Mouse (Mus musculus): Measurements from ENCODE around the gene Bpifb2.

The Bpifb2 gene

GRCm38 (mm10) chr2:153929871-153930413, 55.1 kb downstream of the Bpifb2 start:
- in situ Hi-C loops (cut with MboI; ENCODE audit: unreplicated experiment in 2 of 2) = loop anchor here (5.0 to 25.0 kb wide), 4 partner anchors 218 to 443 kb away; partner anchors contain the start of gene 4930404H24Rik (in 1 of the 2)

DNA sequence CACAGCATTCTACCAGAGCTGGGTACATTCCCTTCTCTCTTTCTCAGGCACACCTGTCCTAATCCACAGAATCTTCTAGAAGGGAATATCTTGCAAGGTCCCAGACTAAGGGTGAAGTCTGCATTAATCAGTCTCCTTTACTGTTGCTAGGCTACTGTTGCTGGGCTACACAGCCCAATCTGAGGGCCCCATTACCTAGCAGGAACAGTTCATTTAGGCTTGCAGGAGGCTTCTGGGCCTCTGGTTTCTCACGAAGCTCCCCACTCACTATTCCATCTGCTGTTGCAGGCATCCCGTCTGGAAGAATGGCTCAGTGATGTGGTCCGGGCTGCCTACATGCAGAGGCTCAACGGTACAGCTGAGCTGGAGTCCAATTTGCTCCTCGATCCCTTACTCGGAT, 56.3 kb downstream of the Bpifb2 start:
- in situ Hi-C loops (cut with MboI; ENCODE audit: unreplicated experiment in 2 of 2) = loop anchor here (5.0 to 25.0 kb wide), 3 partner anchors 219 to 444 kb away; partner anchors contain the start of gene 4930404H24Rik (in 1 of the 2)

- in situ Hi-C loops (cut with MboI; ENCODE audit: unreplicated experiment in 2 of 2) = loop anchor here (5.0 to 25.0 kb wide), 3 partner anchors 221 to 446 kb away; partner anchors contain the start of gene 4930404H24Rik (in 1 of the 2)
These were observed 58.5 kb downstream of the Bpifb2 start for GRCm38 (mm10) chr2:153933311-153933710.

DNA sequence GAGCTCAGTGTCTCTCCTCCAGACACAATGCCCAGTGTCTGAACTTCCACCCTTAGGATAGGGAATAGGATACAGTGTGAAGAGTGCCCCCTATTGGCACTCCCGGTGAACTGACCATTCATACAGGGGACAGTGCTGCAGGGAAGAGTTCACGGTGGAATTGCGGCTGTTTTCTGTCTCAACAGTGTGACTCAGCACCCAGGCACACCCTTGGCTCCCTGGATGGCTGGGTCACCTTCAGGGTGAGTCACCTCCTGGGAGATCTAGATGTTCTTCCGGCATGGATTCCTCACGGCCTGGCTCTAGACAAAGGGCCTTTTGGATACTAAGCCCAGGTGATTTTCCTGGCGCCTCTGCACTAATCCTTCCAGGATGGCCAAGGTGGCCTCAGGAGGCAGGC, 60.5 kb downstream of the Bpifb2 start:
- in situ Hi-C loops (cut with MboI; ENCODE audit: unreplicated experiment in 2 of 2) = loop anchor here in 1 of 2 experiments (25.0 kb wide), 1 partner anchor 448 kb away; the partner anchor contains the start of gene 4930404H24Rik

DNA sequence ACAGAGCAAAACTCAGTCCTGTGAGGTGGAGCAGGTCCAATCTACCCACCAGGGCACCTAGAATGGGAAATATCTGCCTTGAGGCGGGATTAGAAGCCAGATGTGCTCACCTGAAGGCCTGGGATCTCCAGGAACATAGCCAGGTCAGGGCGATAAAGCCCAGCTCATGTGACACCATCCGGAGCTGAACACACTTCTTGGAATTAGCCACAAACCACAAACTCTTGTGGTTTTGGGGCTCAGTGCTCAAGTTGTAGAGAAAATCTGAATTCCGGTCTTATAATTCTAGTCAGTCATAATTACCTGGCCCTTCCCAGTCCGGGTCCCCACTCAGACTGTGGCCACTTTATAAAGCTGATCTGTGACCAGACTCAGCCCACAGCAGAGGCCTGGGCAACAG, 63.0 kb downstream of the Bpifb2 start, which contains the start of gene Bpifb4:
TSS of gene Bpifb4 (plus strand) at position 370 of the 400 bp plus-strand sequence.
- in situ Hi-C loops (cut with MboI; ENCODE audit: unreplicated experiment in 2 of 2) = loop anchor here in 1 of 2 experiments (25.0 kb wide), 1 partner anchor 451 kb away; the partner anchor contains the start of gene 4930404H24Rik

DNA sequence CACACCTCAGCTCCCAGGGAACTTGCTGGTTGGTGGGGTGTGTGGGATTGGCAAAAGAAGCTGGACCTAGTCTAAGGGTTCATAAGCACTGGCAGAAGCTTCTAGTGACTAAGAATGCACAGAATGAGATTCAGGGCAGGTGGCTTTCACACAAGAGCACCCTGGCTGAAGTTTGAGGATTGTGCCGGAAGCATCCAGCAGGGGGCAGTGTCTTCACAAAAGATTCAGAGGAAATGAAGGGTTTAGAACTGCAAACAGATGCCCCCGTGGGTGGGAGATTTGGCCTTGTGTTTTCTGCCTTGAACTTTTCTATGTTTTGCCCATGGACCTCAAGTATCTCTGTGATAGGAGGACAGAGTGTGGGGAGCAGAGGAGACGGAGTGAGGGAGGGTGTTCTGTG, 68.7 kb downstream of the Bpifb2 start:
- in situ Hi-C loops (cut with MboI; ENCODE audit: unreplicated experiment in 2 of 2) = loop anchor here in 1 of 2 experiments (25.0 kb wide), 1 partner anchor 456 kb away; the partner anchor contains the start of gene 4930404H24Rik

- in situ Hi-C loops (cut with MboI; ENCODE audit: unreplicated experiment in 2 of 2) = loop anchor here in 1 of 2 experiments (25.0 kb wide), 1 partner anchor 457 kb away; the partner anchor contains the start of gene 4930404H24Rik
These were observed 69.7 kb downstream of the Bpifb2 start for GRCm38 (mm10) chr2:153944567-153944966.
